Mouse (Mus musculus): ENCODE data around the gene Hadhb.

The Hadhb gene

DNA sequence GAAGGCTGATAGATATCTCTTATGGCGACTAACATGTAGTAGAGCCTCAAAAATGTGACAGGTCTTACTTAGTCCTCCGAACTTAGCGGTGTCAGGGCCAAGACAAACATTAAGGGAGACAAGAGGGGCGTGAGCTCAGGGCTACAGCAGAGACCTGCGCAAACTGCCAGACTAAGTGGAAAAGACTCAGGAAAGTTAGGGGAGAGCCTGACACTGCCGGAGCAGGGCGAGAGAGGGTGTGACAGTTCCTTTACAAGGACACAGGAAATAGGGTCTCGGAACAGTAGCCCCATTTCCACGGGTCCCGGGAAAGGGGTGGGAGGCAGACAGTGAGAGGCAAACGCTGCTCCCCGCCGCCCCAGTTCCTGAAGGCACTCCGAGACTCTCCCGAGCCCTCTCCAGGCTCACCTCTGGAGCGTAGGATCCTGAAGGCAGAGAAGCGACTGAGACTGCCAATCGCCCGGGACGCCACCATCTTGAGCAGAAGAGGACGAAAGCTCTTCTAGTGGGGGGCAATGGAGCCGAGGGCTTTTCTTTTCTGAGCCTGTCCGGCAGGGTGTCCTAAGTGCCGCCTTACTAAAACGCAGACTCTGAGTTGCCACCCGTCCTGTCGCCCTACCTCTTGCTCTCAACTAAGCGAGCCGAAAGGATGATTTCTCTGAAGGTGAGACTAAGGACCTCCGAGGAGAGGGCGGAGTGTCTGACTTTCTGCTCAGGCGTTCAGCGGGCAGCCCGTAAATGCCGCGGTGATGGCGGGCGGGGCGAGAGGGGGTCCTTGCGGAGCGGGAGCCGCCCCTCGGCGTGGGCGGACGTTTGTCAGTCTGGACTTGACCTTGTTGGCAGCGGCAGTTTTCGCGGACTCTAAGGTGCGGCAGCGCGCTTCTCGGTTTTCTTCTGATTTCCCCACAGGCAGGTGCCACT, at the start of gene Hadhb, which contains the start of gene Hadha:
Gene Hadhb (plus strand): TSS at position 775 of the 921 bp plus-strand sequence.
Gene Hadha (minus strand): TSS at position 689 of the 921 bp plus-strand sequence.
- DNase-seq: peak; percentile 93

DNA sequence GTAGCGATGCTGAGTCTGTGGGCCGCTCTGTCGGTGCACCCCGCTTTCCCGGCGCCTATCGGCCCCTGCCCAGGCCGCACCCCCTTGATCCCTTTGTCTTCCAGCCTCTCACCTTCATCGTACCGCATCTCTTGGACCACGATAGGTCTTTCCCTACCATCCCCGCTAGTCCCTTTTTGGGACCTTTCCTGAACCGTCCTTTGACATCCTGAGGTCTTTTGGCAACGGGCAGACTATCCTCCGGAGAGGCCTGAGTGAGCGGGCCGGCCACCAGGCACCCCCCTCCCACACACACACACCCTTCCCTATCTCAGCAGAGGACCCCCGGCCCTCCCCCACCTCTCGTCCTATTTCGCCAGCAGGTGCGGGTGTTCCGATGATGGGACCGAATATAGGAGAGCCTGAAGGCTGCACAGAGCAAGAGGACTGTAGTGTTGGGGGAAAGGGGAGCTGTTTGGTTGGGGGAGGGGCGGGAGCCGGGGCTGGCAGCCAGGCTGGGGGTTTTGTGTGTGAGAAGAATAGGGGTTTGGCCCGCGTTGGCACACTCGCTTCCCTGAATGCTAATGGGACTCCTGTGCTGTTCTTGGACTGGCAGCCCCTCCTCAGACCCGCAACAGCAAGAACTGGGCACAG, 49.3 kb upstream of the Hadhb start, which contains the start of gene 3110082J24Rik:
Gene 3110082J24Rik (minus strand): TSS at position 419 of the 633 bp plus-strand sequence.
- DNase-seq: no peak

DNA sequence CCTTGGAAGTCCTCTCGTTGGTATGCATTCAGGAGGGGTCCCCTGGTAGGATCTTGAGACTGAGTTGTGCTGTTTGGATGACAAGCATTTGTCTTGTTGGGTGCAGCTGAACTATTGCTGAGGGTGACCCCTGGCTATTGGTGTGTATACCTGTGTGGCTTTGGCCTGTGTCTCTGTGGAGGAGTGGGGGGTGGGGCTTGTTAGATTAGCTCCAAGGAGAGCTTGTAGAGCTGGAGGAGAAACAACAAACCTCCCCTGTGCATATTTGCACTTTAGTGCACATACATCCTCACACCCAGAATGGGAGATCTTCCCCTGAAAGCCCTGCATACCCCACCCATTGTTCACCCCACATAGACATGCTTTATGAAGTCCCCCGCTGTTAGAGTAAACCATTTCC, 48.3 kb upstream of the Hadhb start:
- no peak for DNase-seq

DNA sequence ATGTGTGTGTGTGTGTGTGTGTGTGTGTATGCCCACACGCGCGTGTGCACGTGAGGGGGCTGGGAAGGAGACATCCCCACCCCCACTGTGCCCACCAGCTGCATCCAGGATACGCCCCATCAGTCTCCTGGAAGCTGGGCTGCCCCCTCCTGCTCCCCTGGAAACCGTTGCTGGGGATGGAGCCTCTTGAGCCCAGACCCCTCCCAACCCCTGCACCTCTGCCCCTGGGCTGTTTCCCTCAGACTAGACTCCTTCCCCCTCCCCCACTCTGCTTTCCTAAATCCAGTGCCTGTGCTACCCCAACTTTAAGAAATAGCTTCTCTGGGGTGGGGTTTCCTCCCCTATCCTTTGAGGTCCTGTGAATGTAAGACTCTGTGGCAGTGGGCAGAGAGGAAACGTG, 47.9 kb upstream of the Hadhb start:
- no peak for DNase-seq

DNA sequence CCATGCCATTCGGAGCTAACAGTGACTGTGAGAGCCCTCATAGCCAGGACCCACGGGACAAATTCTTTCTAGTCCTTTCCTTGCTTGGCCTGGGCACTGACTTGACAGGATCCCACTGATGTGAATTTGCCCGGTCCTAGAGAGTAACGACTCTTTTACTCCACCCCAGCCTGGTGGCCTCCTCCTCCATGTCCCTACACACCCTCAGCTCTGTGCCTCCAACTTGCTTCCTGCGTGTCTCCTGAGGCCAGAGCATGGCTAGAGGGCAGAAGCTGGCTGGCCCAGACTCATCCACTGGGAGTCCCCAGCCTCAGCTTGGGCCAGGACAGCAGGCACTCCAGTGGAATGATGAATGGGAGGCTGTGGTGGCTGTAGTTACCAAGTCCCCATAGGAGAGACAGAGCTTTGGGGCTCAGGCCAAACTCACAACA, 47.4 kb upstream of the Hadhb start:
- no peak for DNase-seq

DNA sequence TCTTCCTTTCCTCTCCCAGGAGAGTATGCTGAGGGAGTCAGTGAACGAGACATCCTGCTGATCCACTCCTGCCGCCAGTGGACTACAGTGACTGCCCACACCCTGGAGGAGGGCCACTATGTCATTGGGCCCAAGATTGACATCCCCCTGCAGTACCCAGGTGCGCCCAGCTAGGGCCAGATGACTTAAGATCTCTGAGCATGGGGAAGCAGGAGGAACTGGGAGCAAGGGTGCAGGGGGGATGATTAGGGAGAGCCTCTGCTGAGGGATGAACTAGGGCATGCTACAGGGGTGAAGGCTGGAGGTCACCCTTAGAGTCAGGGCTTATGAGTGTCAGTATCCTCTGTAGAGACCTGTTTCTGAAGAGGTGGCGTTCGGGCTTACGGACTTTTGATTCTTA, 46.8 kb upstream of the Hadhb start:
- DNase-seq: no peak

DNA sequence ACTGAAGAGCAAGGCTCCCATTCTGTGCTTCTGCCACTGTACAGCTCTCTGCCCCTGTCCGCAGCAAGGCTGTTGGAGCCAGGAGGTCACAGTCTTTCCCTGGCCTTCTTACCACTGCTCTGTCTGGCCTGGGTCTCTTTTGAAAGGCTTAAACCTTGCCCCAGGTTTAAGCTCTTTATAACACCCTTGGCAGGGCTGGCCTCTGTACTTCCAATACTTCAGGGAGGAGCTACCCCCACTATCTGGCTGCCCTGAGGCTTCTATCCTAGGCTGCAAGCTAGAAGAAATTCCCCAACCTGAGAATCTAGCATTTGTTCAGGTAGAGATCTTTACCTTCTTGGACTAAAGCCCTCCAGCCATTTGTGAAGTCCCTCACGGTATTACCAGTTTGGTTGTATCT, 45.1 kb upstream of the Hadhb start:
- no peak for DNase-seq

DNA sequence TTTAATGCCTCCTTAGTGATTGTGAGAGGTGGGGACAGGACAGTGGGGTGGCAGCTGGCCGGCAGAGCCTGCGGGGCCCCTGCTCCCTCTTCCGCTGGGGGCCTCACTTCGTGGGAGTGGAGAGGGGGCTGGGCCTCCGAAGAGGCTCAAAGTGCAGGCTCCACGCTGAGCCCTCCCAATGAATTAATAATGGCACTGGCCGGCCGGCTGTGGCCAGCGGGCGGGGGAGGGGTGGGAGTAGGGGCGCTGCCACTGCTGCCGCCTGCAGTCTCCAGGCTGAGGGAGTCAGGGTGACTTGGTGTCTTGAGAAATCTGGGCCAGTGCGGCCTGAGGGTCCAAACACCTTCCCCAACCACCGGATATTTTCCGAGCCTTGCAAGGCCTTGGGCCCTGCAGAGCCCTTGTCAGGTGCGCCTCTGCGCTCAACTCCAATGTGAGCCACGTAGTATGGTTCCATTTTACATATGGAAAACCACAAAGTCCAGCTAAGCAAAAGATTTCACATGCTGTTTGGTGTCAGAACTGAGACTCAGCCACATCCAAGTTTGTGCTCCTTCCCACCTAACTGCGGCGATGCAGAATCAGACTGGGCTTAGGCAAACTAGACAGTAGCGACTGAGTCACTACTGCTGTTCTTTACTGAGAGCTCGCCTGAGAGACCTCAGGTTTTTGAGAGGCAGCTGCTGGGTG, 44.5 kb upstream of the Hadhb start:
- no peak for DNase-seq

DNA sequence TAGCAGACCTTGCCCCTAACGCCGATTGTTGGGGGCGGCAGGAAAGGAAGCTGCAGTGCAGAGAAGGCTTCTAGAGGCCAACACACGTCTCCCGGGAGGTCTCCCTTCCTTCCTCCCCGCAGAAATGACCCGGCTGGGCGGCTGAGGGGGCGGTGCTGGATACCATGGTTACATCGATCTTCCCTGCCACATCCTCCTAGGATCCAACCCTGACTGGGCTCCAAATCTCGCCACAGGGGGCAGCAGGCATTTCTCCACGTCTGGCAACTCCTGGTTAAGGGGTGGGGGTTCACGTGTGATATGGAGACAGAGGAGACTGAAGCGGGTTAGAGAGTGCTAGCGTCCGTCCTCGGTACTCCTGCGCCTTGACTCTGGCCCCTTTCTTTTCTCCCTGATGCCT, 43.9 kb upstream of the Hadhb start:
- no peak for DNase-seq

DNA sequence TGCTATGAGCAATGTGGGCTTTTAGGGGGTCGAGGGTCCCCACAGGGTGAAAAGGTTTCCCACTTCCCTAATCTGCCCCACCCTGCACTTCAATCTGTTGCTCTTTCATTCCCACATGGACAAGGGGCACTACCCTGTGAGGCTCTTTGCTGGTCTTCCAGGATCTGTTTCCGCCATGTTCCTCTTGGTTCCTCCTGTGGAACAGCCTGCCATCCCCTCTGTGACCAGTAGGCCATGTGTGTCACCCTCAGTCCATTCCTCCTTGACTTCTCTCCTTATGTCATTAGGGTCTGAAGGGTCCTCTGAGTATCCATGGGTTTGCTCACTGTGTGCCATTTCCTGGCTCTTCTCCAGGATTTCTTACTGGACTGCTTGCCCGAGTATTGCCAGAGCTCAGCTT, 43.3 kb upstream of the Hadhb start:
- DNase-seq: no peak

DNA sequence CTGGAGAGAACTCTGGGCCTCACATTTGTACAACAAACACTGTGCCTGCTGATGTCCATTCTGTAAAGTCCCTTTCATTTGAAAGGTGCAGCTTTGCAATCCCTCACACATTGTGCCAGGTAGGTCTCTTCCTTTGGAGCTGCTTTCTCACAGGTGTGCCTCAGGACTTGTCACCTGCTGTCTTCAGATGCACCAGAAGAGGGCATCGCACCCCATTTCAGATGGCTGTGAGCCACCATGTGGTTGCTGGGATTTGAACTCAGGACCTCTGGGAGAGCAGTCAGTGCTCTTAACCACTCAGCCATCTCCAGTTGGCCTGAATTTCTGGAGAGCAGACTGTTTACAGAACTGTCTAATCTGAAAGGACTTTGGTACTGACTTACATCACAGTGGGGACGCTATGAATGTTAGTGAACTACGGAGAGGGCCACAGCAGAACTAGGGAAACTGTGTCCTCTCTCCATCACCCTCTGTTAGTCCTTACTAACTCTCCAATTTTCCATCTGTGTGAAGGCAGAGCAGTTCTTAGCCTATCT, 42.4 kb upstream of the Hadhb start:
- no peak for DNase-seq

DNA sequence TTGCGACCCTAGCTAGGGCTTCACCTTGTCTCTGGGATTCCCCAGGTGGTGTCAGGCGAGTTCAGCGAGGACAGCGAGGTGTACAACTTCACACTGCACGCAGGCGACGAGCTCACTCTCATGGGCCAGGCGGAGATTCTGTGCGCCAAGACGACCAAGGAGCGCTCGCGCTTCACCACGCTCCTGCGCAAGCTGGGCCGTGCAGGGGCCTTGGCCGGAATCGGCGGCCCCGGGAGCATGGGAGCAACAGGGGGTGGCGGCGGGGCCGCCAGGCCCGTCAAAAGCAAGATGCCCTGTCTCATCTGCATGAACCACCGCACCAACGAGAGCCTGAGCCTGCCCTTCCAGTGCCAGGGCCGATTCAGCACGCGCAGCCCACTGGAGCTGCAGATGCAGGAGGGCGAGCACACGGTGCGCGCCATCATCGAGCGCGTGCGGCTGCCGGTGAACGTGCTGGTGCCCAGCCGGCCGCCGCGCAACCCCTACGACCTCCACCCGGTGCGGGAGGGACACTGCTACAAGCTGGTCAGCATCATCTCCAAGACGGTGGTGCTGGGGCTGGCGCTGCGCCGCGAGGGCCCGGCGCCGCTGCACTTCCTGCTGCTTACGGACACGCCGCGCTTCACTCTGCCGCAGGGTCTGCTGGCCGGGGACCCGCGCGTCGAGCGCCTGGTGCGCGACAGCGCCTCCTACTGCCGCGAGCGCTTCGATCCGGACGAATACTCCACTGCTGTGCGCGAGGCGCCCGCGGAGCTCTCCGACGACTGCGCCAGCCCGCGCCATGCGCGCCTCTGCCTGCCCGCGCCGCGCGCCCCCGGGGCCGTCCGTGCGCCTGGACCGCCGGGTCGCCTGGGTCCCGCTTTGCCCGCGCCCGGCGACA, 40.9 kb upstream of the Hadhb start:
- no peak for DNase-seq

DNA sequence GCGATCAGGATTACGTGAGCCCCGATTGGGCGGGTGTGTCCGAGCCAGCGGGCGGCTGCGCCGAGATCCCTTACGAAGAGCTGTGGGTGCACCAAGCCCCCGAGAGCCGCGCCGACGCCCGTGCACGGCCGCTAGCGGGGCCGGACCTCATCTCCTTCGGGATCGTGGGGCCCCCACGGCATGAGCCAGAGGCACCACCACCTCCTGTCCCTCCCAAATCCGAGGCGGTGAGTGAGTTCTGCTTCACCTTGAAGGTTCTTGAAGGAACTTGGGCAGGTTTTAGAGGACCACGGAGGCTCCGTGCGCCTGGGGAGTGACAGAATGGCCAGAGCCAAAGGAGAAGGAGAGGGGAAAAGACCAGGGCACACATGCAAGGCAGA, 40.3 kb upstream of the Hadhb start:
- DNase-seq: no peak

DNA sequence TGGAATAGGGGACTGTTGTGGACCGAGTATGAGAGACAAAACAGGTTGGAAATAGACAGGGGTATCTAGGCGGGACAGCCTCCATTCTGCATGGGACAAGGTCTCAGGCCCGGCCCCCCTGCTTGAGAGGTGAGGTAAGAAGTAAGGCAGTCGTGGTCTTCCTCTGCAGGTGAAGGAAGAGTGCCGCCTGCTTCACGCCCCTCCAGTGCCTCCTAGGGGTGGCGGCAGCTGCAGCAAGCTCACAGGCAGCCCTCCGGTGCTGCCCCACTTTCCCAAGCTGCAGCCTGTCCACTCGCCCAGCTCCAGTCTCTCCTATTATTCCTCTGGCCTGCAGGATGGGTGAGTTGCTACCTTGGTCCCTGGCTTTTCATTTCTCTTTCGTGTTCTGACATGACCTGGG, 39.3 kb upstream of the Hadhb start:
- DNase-seq: no peak

DNA sequence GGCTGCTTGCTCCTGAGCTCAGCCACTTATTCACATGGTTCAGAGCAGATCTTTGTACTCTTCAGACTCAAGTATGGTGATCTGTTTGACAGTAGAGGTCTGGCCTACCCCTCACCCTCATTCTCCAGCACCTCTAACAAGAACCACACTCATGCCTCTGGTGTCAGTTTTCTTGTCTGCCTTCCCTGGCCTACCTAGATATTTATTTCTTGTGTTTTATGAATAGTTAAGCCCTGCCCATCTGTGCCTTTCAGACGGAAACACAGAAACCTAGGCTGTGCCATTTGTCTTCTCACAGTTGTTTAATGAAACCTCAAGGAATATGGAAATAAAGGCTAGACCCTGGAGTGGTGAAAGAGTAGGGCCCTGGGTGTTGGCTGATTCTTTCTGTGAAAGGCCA, 37.0 kb upstream of the Hadhb start:
- no peak for DNase-seq

DNA sequence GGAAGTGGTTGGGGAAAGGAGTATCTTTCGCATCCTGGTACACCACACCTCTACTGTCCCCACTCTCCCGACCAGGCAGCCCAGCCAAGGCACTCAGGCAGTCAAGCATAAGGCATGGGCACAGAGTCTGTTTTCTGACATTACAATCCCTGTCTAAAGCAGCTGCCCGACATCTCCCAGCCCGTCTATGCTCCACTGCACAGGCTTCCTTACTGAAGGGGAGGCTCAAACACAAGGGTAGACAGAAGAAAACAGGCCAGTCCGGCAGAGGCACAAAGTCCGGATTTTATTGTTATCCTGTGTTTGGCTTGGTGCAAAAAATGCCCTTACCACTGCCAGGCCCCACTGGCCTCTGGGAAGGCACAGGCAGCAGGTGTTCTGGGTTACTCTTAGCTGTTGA, 35.9 kb upstream of the Hadhb start:
- DNase-seq: peak; percentile 54

DNA sequence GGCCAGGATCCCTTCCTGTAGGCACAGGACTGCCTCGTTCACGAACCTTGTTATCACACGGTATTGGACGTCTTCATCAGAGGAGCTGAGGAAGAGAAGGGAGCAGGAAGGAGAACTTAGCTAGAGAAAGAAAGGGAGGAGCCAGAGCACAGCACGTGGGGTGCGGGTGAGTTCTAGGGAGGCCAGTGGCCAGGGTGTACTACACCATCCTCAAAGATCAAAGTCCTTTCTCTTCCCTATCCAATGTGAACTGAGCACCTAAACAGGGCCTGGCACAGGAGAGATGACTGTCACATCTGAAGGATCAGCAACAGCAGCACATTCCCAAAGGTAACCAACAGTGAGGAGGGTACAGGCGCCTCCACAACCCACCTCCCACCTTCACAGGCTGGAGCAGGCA, 34.9 kb upstream of the Hadhb start:
- peak; percentile 73 for DNase-seq

DNA sequence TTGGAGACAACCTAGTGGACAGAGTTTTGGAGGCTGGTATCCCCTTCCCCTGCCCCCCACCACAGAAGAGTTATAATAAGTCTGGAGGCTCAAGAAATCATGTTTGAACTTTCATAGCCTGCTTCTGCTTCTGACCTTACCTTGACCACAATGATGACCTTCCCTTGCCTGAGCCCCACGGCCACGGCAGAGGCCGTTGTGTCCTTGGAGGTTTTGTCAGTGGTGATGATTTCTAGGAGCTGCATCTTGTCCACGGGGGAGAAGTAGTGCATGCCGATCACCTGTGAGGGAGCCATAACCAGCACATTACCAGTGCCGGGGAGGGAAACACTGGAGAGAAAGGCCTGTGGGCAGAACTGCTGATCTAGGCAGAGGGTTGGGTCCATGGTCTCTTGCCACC, 32.6 kb upstream of the Hadhb start:
- no peak for DNase-seq

DNA sequence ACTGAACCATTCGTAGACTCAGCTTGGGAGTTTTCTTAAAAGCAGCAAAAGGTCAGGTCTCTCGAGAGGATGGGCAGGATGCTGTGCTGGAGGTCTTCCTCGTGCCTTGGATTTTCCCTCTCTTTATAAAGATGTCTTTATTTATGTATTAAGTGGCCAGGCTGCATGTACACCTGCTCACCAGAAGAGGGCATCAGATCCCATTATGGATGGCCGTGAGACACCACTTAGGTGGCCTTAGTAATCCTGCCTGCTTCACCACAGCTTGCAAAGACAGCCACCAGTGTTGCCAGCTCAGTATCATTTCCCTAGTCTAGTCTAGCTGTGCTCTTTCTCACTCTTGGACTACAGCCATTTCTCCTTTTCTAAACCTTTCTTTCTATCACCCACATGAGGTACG, 29.5 kb upstream of the Hadhb start:
- DNase-seq: no peak

DNA sequence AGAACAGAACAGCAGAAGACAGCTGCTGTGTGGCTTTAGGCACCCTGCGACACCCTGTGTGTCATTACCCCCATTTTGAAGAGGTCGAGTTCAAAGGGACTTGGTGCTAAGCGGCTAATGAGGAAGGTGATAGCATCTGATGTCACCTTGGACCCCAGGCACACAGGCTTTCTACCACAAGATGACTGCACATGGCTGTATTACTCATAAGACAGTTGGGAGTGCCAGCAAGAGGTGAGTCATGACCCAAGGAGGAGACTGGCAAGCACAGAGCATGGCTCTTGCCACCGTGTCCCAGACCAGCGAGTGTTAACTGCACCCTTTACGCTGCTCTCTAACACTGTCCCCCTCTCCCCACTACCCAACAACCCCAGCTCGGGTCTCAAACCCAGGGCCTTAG, 28.3 kb upstream of the Hadhb start:
- no peak for DNase-seq

DNA sequence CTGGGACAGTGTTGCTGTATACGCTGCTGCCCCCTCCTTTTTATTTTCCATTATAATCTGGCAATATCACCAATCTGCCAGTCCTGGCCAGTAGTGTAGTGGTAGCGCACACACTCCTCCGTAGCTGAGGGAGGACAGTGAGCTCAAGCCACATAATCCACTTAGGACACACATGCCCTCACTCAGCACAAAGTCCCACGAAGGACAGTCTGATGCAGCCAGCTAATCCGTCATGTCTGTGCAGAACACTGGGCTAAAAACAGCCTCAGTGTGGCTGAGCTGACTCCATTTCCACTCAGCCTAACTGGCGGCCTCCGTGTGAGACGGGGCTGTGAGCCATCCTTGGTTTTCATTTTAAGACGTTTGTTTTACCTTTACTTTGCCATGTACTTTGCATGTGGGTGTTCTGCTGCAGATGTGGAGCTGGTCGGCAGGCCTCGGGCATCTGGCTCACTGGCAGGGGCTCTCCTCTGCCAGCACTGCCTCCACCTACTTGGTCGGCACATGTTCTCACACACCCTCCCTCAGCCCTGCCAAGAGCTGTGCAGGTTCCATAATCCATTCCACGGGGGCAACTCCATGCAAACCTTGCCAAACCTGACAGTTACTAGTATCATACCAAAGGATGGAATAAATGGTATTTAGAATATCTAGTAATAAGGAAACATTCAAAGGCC, 27.0 kb upstream of the Hadhb start:
- no peak for DNase-seq

DNA sequence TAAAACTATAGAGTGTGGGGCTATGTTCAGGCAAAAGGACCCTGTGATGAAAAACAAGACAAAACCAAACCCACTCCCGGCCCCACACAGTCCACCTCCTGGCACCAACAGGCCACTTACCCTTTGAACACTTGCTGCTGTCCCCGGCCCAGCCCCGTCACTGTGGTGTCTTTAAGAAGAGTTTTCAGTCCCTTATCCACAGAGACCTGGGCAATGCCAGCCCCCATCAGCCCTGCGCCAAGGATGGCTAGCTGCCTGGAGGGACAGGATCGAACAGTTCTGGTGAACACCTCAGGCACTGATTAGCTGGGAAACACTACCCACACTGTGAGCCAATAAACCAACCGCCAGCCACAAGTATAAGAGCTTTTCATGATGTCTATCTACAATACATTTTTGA, 26.4 kb upstream of the Hadhb start:
- no peak for DNase-seq
